Mouse (Mus musculus): ENCODE results near the gene 2310039H08Rik. TPM values are rescaled to one million over a fixed set of nuclear protein-coding genes. Genes with fewer than 3 reads are reported as not detected.

Gene 2310039H08Rik
- 143 and 146 TPM in 2 replicates for polyA plus RNA-seq (2012)

GRCm38 (mm10) chr17:46772404-46773277 is at the start of gene 2310039H08Rik:
Gene 2310039H08Rik (plus strand): TSS chr17:46772635.

DNA sequence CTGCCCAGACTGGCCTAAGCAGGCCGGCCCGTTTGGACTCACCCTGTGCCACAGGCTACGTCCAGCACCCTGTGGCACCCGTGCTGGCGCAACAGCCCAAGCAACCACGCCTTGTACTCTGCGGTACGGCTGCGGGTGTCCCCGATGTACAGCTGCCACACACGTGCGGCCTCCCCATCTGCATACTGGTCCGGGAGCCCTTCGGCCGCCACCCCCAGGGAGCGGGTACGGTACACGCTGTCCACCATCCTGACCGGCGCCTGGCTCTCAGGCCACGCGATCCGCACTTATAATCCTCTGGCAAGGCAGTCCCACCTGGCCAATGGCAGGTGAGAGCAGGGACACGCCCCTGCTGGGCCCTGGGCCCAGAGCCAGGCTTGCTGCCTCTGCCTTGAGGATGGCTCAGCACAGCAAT is 43.5 kb upstream of the 2310039H08Rik start, which contains the start of gene Gnmt:
Gene Gnmt, minus strand, starts transcription at position 265 of the 415 bp plus-strand sequence.

DNA sequence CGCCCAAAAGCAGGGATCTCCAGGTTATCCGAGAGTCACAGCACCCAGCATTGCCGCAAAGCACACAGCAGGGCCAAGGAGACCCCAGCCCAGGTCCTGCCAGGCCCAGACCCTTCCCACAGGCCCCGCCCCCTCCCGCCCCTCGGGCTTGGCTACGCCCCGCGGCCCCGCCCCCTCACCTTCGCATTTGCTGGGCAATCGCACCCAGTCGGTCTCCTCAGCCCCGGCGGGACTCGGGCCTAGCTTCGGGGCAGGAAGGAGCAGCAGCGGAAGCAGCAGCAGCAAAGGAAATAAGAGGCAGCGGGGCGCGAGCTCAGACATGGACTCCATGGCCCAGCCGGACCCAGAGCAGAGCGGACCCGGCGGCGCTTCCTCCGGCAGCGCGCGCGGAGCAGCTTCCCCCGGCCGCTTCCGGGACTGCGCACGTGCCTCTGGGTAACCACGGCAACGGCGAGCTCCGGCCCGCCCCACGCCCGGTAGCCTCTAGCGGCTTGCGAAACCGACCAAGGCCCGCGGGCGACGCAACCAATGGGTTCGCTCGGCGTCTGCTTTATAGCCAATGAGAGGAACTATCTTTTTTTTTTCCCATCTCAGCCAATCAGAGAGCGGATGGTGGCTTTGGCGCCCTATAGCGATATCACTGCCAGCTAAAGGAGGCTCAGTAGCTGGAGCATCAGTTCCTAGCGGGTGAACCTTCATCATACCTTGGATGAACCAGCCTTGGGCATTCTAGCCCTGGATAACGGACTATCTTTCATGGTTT is 20.5 kb upstream of the 2310039H08Rik start, which contains the start of gene Cnpy3:
Gene Cnpy3, minus strand, starts transcription at position 421 of the 763 bp plus-strand sequence.

GRCm38 (mm10) chr17:46763544-46763943 is 8.9 kb upstream of the 2310039H08Rik start, which contains the start of gene Ptcra:
Gene Ptcra (minus strand): TSS chr17:46763712.

GRCm38 (mm10) chr17:46782341-46783221 is 10.1 kb downstream of the 2310039H08Rik start, which contains the start of gene Rpl7l1:
Gene Rpl7l1 (minus strand): TSS chr17:46782672.

Other genes starting within 250 kb of the 2310039H08Rik start
- gene Cul9, start 226.2 kb upstream of the 2310039H08Rik start, polyA plus RNA-seq (2012): 23.6 and 36.5 TPM in 2 replicates
- gene Srf, start 216.5 kb upstream of the 2310039H08Rik start, polyA plus RNA-seq (2012): 174 and 199 TPM in 2 replicates
- gene Ptk7, start 143.1 kb upstream of the 2310039H08Rik start, polyA plus RNA-seq (2012): 4.9 and 8.5 TPM in 2 replicates
- 23.7 and 24.4 TPM in 2 replicates for gene Klc4, start 126.6 kb upstream of the 2310039H08Rik start, polyA plus RNA-seq (2012)
- gene Mrpl2, start 126.4 kb upstream of the 2310039H08Rik start, polyA plus RNA-seq (2012): 618 and 740 TPM in 2 replicates
- 44.9 and 63.5 TPM in 2 replicates for gene Cul7, start 122.3 kb upstream of the 2310039H08Rik start, polyA plus RNA-seq (2012)
- gene Rrp36, start 98.3 kb upstream of the 2310039H08Rik start, polyA plus RNA-seq (2012): 34.7 and 49.3 TPM in 2 replicates
- 117 and 127 TPM in 2 replicates for gene Mea1, start 93.8 kb upstream of the 2310039H08Rik start, polyA plus RNA-seq (2012)
- 207 and 208 TPM in 2 replicates for gene Klhdc3, start 91.7 kb upstream of the 2310039H08Rik start, polyA plus RNA-seq (2012)
- gene Ppp2r5d, start 67.5 kb upstream of the 2310039H08Rik start, polyA plus RNA-seq (2012): 75.2 and 77.5 TPM in 2 replicates
- 60.6 and 61.7 TPM in 2 replicates for gene Pex6, start 61.2 kb upstream of the 2310039H08Rik start, polyA plus RNA-seq (2012)
- 0.31 and 0.82 TPM in 2 replicates for gene Gnmt, start 43.5 kb upstream of the 2310039H08Rik start, polyA plus RNA-seq (2012)
- 258 and 301 TPM in 2 replicates for gene Cnpy3, start 20.4 kb upstream of the 2310039H08Rik start, polyA plus RNA-seq (2012)
- 0.25 TPM in 1 of 2 replicates, not detected in the other for gene Ptcra, start 8.9 kb upstream of the 2310039H08Rik start, polyA plus RNA-seq (2012)
- gene Rpl7l1, start 10.0 kb downstream of the 2310039H08Rik start, polyA plus RNA-seq (2012): 7.7 and 8.4 TPM in 2 replicates
- gene Bicral, start 85.8 kb downstream of the 2310039H08Rik start, polyA plus RNA-seq (2012): 10.2 and 11.5 TPM in 2 replicates
- gene Tbcc, start 118.0 kb downstream of the 2310039H08Rik start, polyA plus RNA-seq (2012): 26.7 and 30.1 TPM in 2 replicates
- gene Prph2, start 137.8 kb downstream of the 2310039H08Rik start, polyA plus RNA-seq (2012): not detected in 2 replicates
- 8.5 and 10.9 TPM in 2 replicates for gene Ubr2, start 237.9 kb downstream of the 2310039H08Rik start, polyA plus RNA-seq (2012)

Measured in megakaryocyte-erythroid progenitor cell, adult 5 weeks (primary cell).